Mouse (Mus musculus) ES-E14 (cell line): ENCODE results near the gene Coch. TPM values are rescaled to one million over a fixed set of nuclear protein-coding genes. Genes with fewer than 3 reads are reported as not detected.

ENCODE experiments used
- DNase-seq: peaks from one replicate; pipeline ENCODE4 v3.0.0-alpha.2; 2013; ENCODE audit warnings: low read depth, low spot score
- H3K27ac ChIP-seq: 2 replicates; pipeline ENCODE4 v1.5.1; 2012; ENCODE audit warnings: low read depth, mild to moderate bottlenecking, low read length, moderate library complexity, mixed read lengths; ENCODE audit not compliant: poor library complexity, insufficient read depth, severe bottlenecking
- H3K36me3 ChIP-seq: 2 replicates; pipeline ENCODE4 v1.6.1; 2012; ENCODE audit warnings: mild to moderate bottlenecking, low read length, moderate library complexity, mixed read lengths; ENCODE audit not compliant: control insufficient read depth, poor library complexity, insufficient read depth, severe bottlenecking
- H3K4me1 ChIP-seq, 2 experiments: fragments of 150-350 bp in 1 of 2; sonication (generic) in 1 of 2; 2 replicates each; pipeline ENCODE4 v1.6.1; 2012; ENCODE audit warnings: low read length in 2 of 2, mild to moderate bottlenecking in 1 of 2, mixed read lengths in 1 of 2; ENCODE audit not compliant: control insufficient read depth in 2 of 2, insufficient read depth in 2 of 2, poor library complexity in 1 of 2
- H3K4me3 ChIP-seq, 2 experiments: fragments of 150-350 bp in 1 of 2; sonication (generic) in 1 of 2; 2 replicates each; pipeline ENCODE4 v1.5.1; 2012; ENCODE audit warnings: low read length in 2 of 2, low read depth in 1 of 2, mild to moderate bottlenecking in 1 of 2, mixed read lengths in 1 of 2; ENCODE audit not compliant: insufficient read depth in 1 of 2, poor library complexity in 1 of 2, severe bottlenecking in 1 of 2
- H3K9ac ChIP-seq: 2 replicates; pipeline ENCODE4 v1.6.1; 2012; ENCODE audit warnings: low read depth, mild to moderate bottlenecking, low read length, mixed read lengths; ENCODE audit not compliant: poor library complexity, insufficient read depth, severe bottlenecking
- H3K9me3 ChIP-seq: fragments of 150-350 bp; sonication (generic); 2 replicates; pipeline ENCODE4 v1.6.1; 2012; ENCODE audit warnings: low read depth, mild to moderate bottlenecking, low read length; ENCODE audit not compliant: control insufficient read depth, insufficient read depth
- CHD2 ChIP-seq: IDR thresholded peaks from 2 replicates; pipeline ENCODE4 v1.6.1; 2014; ENCODE audit warnings: mild to moderate bottlenecking, low read depth, low read length, inconsistent platforms
- HCFC1 ChIP-seq: IDR thresholded peaks from 2 replicates; pipeline ENCODE4 v1.6.1; 2012; ENCODE audit warnings: low read length, inconsistent platforms, borderline replicate concordance; ENCODE audit not compliant: insufficient read depth
- MAFK ChIP-seq: IDR thresholded peaks from 2 replicates; pipeline ENCODE4 v1.6.1; 2014; ENCODE audit warnings: mild to moderate bottlenecking, low read depth, low read length, inconsistent platforms; ENCODE audit not compliant: insufficient read depth
- ZC3H11A ChIP-seq: IDR thresholded peaks from 2 replicates; pipeline ENCODE4 v1.6.1; 2012; ENCODE audit warnings: low read depth, mild to moderate bottlenecking, inconsistent platforms, low read length, borderline replicate concordance
- ZNF384 ChIP-seq: IDR thresholded peaks from 2 replicates; pipeline ENCODE4 v1.6.1; 2012; ENCODE audit warnings: low read depth, low read length, inconsistent platforms
- in situ Hi-C, 2 experiments: fragments of 600-800 bp; cut with MboI; formaldehyde crosslinking; loops; one replicate each; pipeline ENCODE4 v1.15.1; 2025; ENCODE audit warnings: low sequenced_read_pairs in 2 of 2, inconsistent platforms in 1 of 2; ENCODE audit not compliant: unreplicated experiment in 2 of 2
- total RNA-seq: library from RNA; depleted of rRNA; stranded (reverse); fragments of 300-350 nt; gene quantifications from 2 replicates; pipeline ENCODE4 v1.2.3, GENCODE M21; 2012

Gene Coch
- total RNA-seq, 1 experiment, result 35.3 TPM

DNA sequence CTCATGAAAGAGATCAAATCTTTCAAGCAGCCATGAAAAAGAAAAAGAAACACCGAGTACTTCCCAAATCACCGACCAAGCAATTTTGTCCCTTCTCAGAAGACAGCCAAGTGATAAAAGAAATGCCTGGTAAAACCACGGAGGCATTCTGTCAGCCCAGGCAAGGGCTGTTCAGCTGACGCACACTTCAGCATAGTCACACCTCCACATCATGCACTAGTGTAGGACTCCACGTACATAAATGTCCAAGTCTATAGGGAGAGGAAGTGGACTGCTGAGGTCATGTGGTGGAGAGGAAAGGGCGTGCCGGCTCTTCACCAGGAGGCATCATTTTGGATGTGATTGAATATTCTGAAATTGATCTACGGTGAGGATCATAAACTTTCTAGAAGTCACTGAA lies 1.2 kb upstream of the Coch start:
- no peak for TF ChIP-seq HCFC1
- TF ChIP-seq ZNF384, result no peak
- no peak for TF ChIP-seq CHD2
- H3K4me1 ChIP-seq, result no peaks in the 10 kb centered on the region
- DNase-seq, result no peak
- H3K9ac ChIP-seq, result no peak overlapping the region
- no peaks in the 10 kb centered on the region for H3K9me3 ChIP-seq
- no peaks in the 10 kb centered on the region for H3K36me3 ChIP-seq
- in situ Hi-C loops, result no loop called here
- H3K4me3 ChIP-seq, result no peak overlapping the region
- no peak overlapping the region for H3K27ac ChIP-seq

DNA sequence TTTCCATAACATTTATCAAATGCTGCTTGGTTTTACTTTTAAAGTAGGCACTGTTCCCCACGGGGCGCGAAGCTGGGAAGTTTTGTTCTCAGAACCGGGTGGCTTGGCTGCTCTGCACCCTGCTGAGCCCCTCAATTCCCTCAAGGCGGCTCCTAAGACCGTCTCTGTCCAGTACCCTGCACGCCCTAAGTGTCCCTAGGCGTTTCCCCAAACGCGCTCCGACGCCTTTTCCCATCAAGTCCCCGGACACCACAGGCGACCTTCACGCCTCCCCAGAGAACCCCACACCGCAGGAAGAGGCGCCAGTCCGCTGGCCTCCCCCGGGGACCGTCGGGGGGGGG lies 283 bp upstream of the Coch start:
- Histone ChIP-seq H3K36me3 (no peaks in the 10 kb centered on the region), H3K27ac (no peak overlapping the region), H3K4me3 (peak overlapping the region; percentile 69 to 70), H3K4me1 (no peaks in the 10 kb centered on the region), H3K9me3 (no peaks in the 10 kb centered on the region), H3K9ac (no peak overlapping the region)
- TF ChIP-seq ZC3H11A, result no peak
- no peak for TF ChIP-seq ZNF384
- no peak for TF ChIP-seq CHD2
- no peak for TF ChIP-seq HCFC1
- no peak for TF ChIP-seq MAFK
- DNase-seq, result no peak
- in situ Hi-C loops, result no loop called here

DNA sequence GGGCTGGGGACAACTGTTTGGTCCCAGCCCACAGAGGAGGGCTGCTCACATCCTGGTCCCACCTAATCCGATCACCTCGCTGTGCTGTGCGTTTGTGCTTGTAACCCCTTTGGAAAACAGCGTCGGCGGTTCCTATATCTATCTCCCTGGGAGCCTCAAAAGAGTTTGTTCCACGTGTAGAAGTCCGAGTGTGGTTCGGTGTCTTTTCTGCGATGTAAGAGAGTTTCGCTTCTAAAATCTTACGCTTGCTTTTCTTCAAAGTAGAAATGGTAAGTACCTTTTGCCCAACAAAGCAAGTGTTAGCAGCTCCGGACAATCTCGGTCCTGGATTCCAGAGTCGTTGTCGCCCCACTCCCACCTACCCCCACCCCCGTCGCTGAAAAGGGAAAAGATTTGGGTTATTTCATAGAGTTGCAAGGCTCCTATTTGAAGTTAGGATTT lies 909 bp downstream of the Coch start:
- Histone ChIP-seq H3K9me3 (no peaks in the 10 kb centered on the region), H3K27ac (no peak overlapping the region), H3K36me3 (no peaks in the 10 kb centered on the region), H3K4me3 (peak overlapping the region; percentile 69 to 70), H3K9ac (no peak overlapping the region), H3K4me1 (no peaks in the 10 kb centered on the region)
- in situ Hi-C loops, result no loop called here
- DNase-seq, result no peak
- TF ChIP-seq HCFC1 (no peak), ZC3H11A (no peak), CHD2 (no peak)

DNA sequence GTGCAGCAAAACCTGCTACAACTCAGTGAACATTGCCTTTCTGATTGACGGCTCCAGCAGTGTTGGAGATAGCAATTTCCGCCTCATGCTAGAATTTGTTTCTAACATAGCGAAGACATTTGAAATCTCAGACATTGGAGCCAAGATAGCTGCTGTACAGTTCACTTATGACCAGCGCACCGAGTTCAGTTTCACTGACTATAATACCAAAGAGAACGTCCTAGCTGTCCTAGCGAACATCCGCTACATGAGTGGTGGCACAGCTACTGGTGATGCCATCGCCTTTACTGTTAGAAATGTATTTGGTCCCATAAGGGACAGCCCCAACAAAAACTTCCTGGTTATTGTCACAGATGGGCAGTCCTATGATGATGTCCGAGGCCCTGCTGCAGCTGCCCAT lies 10.2 kb downstream of the Coch start:
- in situ Hi-C loops, result no loop called here
- Histone ChIP-seq H3K9ac (no peak overlapping the region), H3K4me3 (no peak overlapping the region), H3K36me3 (no peaks in the 10 kb centered on the region; the same call in 1 of the 2 replicates), H3K27ac (no peak overlapping the region), H3K9me3 (no peaks in the 10 kb centered on the region), H3K4me1 (no peaks in the 10 kb centered on the region)
- DNase-seq, result no peak
- TF ChIP-seq HCFC1, result no peak
- TF ChIP-seq ZNF384, result no peak
- no peak for TF ChIP-seq CHD2
- no peak for TF ChIP-seq MAFK
- TF ChIP-seq ZC3H11A, result no peak

DNA sequence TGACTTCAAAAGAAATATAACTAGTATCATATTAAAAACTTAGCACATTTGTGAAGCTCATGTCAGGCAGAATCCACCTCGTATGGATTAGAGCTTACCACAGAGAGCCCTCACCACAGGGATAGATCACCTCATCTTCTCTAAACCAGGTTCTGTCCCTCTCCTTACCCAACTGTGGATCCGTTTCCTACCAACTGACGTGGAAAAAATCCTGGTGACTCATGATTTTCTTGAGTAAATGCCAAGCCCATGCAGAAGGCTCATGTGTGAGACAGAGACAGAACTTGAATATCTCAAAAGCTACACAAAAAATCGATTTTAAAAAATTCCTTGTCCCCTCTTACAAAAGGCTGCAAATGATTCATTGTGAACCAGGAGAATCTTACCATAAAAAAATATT lies 13.0 kb downstream of the Coch start:
- H3K27ac ChIP-seq, result no peak overlapping the region
- no peak overlapping the region for H3K9ac ChIP-seq
- no peak overlapping the region for H3K4me3 ChIP-seq
- H3K4me1 ChIP-seq, result no peaks in the 10 kb centered on the region
- no peak for TF ChIP-seq ZC3H11A
- TF ChIP-seq HCFC1, result no peak
- TF ChIP-seq ZNF384, result no peak
- TF ChIP-seq MAFK, result no peak
- TF ChIP-seq CHD2, result no peak
- no peak for DNase-seq
- in situ Hi-C loops, result no loop called here
- no peaks in the 10 kb centered on the region for H3K9me3 ChIP-seq
- H3K36me3 ChIP-seq, result peaks cover 2% of the 10 kb centered on the region; the same call in 1 of the 2 replicates
